Comparison of ENCODE assay signal across 7 mouse cellular contexts in genomic region chr11:3126478-3127302, GRCm38 (mm10).
DNase-seq lines count a peak whose midpoint lies in the region; ATAC-seq and TF ChIP-seq lines count a peak whose summit lies in the region.
"Not testable (repeated sequence)": the region's sequence is repeated elsewhere in the genome, so short reads cannot be mapped to it uniquely, and the experiment has no call there.

No protein-coding gene starts in this region.

- H3K36me3 ChIP-seq in limb, embryonic 12.5 days = peaks cover 15% of the 10 kb centered on the region
- not testable (repeated sequence) for H3K36me3 ChIP-seq in midbrain, embryonic 11.5 days (ENCODE audit: control insufficient read depth, insufficient read depth, low read length)

- peak; percentile 84 to 95 for DNase-seq in cerebellum, adult 2 months
- DNase-seq in frontal cortex, postnatal 10 days (ENCODE audit: low spot score in 2 of 2) = peak; percentile 97 to 98
- peak; percentile 80 to 86 for DNase-seq in heart, postnatal 14 days
- DNase-seq in kidney, postnatal 10 days = peak; percentile 83
- DNase-seq in midbrain, embryonic 11.5 days (ENCODE audit: low spot score, missing footprints) = not testable (repeated sequence)
- DNase-seq in spleen, adult 12 weeks (ENCODE audit: low spot score) = peak; percentile 72

- peaks cover 23% of the 10 kb centered on the region for H3K9me3 ChIP-seq in limb, embryonic 12.5 days
- H3K9me3 ChIP-seq in midbrain, embryonic 11.5 days (ENCODE audit: control insufficient read depth, low read length) = not testable (repeated sequence)

- not testable (repeated sequence) for TF ChIP-seq CTCF in cerebellum, adult 2 months (IDR thresholded peaks at IDR 0.05; ENCODE audit: borderline replicate concordance, insufficient read depth, low read depth, low read length)

- not testable (repeated sequence) for H3K27ac ChIP-seq in cerebellum, adult 2 months (ENCODE audit: insufficient read depth, low read length); limb, embryonic 12.5 days; midbrain, embryonic 11.5 days (ENCODE audit: low read depth, low read length)

- H3K4me1 ChIP-seq in cerebellum, adult 2 months (ENCODE audit: control insufficient read depth, insufficient read depth, low read length); limb, embryonic 12.5 days (replicated peaks); midbrain, embryonic 11.5 days (ENCODE audit: control insufficient read depth, insufficient read depth, low read length): not testable (repeated sequence)

- not testable (repeated sequence) for H3K4me3 ChIP-seq in cerebellum, adult 2 months (replicated peaks; ENCODE audit: insufficient read depth, low read depth, low read length); limb, embryonic 12.5 days (replicated peaks); midbrain, embryonic 11.5 days (ENCODE audit: low read depth, low read length)

- H3K27me3 ChIP-seq in cerebellum, adult 2 months (ENCODE audit: control insufficient read depth, insufficient read depth, low read length); limb, embryonic 12.5 days; midbrain, embryonic 11.5 days (ENCODE audit: control insufficient read depth, insufficient read depth, low read length): not testable (repeated sequence)

- intact Hi-C loops in heart, postnatal 14 days (cut with DNase I) = not testable (repeated sequence)

- WGBS in cerebellum, adult 2 months = 72% methylated on average over 6 of the region's 6 CpGs
- 82% methylated on average over 6 of the region's 6 CpGs for WGBS in limb, embryonic 12.5 days
- 80% methylated on average over 6 of the region's 6 CpGs for WGBS in midbrain, embryonic 11.5 days

- TF ChIP-seq POLR2A in cerebellum, adult 2 months (IDR thresholded peaks at IDR 0.05; ENCODE audit: borderline replicate concordance, insufficient read depth, low read length) = not testable (repeated sequence)

- not testable (repeated sequence) for H3K9ac ChIP-seq in limb, embryonic 12.5 days (replicated peaks); midbrain, embryonic 11.5 days (ENCODE audit: low read length)

- H3K4me2 ChIP-seq in limb, embryonic 12.5 days; midbrain, embryonic 11.5 days: not testable (repeated sequence)

- peak; percentile 4 for ATAC-seq in limb, embryonic 12.5 days (ENCODE audit: insufficient number of reproducible peaks, insufficient read depth, low FRiP score, low TSS enrichment, low read depth)
- peak; percentile 18 for ATAC-seq in midbrain, embryonic 11.5 days (ENCODE audit: low FRiP score)
